Mouse (Mus musculus) heart, embryonic 13.5 days (tissue): Measurements from ENCODE around the gene Srbd1. TPM values are rescaled to one million over a fixed set of nuclear protein-coding genes. Genes with fewer than 3 reads are reported as not detected.

ENCODE experiments used
- ATAC-seq: fragments of 200-750 bp; cut with Nextera tagmentation; 2 replicates; pipeline ENCODE4 v1.8.0; 2017; ENCODE audit warnings: moderate TSS enrichment; ENCODE audit not compliant: insufficient number of reproducible peaks, low FRiP score, low TSS enrichment; ENCODE audit errors: extremely low read depth
- H3K27ac ChIP-seq: fragments of 300-500 bp; sonication (generic); replicated peaks from 2 replicates; pipeline ENCODE4 v1.5.1; 2015; ENCODE audit warnings: moderate library complexity, mild to moderate bottlenecking, inconsistent platforms
- H3K27me3 ChIP-seq: fragments of 300-500 bp; sonication (generic); replicated peaks from 2 replicates; pipeline ENCODE4 v1.6.1; 2015; ENCODE audit warnings: mild to moderate bottlenecking, inconsistent platforms
- H3K36me3 ChIP-seq: fragments of 300-500 bp; sonication (generic); 2 replicates; pipeline ENCODE4 v1.6.1; 2015; ENCODE audit warnings: mild to moderate bottlenecking, inconsistent platforms
- H3K4me1 ChIP-seq: fragments of 300-500 bp; sonication (generic); 2 replicates; pipeline ENCODE4 v1.6.1; 2015; ENCODE audit warnings: inconsistent platforms
- H3K4me2 ChIP-seq: fragments of 300-500 bp; sonication (generic); 2 replicates; pipeline ENCODE4 v1.6.1; 2015; ENCODE audit warnings: inconsistent platforms, mild to moderate bottlenecking, moderate library complexity
- H3K4me3 ChIP-seq: fragments of 300-500 bp; sonication (generic); 2 replicates; pipeline ENCODE4 v1.5.1; 2015; ENCODE audit warnings: moderate library complexity, mild to moderate bottlenecking, inconsistent platforms
- H3K9ac ChIP-seq: fragments of 300-500 bp; sonication (generic); 2 replicates; pipeline ENCODE4 v1.6.1; 2015; ENCODE audit warnings: inconsistent platforms, mild to moderate bottlenecking, moderate library complexity
- H3K9me3 ChIP-seq: fragments of 300-500 bp; sonication (generic); 2 replicates; pipeline ENCODE4 v1.6.1; 2016; ENCODE audit warnings: inconsistent platforms
- WGBS: fragments of 180-500 bp; shearing (Covaris S2); methylation state at CpG from one replicate; pipeline ENCODE4 v1.1.7; 2015; ENCODE audit warnings: mixed read lengths; 5-methylcytosine and 5-hydroxymethylcytosine counted together
- polyA plus RNA-seq: library from polyadenylated mRNA; unstranded; fragments of >200 nt; fragmentation: Nextera tagmentation; extraction: Ambion mirVana; gene quantifications from 2 replicates; pipeline ENCODE4 v1.2.1, GENCODE M21; 2015

Gene Srbd1
- polyA plus RNA-seq, 1 experiment from 2014 or later, result 10.8 TPM

DNA sequence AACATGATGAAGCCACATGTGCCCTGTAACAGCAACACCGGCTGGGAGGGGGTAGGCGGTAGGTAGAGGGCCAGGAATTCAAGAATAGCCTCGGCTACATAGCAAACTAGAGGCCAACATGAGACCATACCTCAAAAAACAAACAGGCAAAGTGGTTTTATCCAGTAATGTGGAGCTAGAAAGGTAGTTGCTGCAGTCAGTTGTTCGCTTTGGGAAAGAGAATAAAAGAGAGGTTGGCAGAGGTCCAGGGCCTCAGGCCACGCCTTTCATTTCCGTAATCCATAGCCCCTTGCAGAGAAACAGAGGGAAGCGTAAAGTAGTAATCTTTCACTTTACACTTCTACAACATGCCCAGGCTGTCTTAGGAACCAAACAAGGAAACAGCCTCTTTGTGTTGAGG is 61.8 kb downstream of the Srbd1 start:
- no peaks in the 10 kb centered on the region for H3K27me3 ChIP-seq
- no peak overlapping the region for H3K9ac ChIP-seq
- H3K27ac ChIP-seq, result no peak overlapping the region
- no peak overlapping the region for H3K4me3 ChIP-seq
- H3K4me2 ChIP-seq, result no peak overlapping the region
- 70% methylated on average over 7 of the region's 7 CpGs for WGBS
- H3K36me3 ChIP-seq, result no peaks in the 10 kb centered on the region; the same call in 1 of the 2 replicates
- ATAC-seq, result no peak
- no peaks in the 10 kb centered on the region for H3K9me3 ChIP-seq
- peaks cover 5% of the 10 kb centered on the region; the same call in 1 of the 2 replicates for H3K4me1 ChIP-seq

DNA sequence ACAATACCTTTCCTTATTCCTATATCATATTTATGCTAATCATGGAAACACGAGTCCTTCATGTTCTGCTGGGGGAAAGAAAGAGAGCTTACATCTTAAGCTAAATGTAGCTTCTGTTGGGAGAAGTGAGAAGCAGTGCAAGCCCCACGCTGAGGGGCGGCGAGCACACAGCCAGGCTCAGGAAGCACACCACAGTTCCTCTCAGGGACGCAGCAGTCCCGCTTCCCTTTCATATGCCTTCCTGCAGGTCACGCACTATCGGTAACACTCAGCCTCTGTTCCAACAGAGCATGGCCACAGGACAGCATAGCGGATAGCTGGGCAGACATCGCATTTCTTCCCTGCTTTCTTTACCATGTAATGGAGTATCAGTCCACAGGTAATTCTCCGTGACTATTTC is 66.9 kb downstream of the Srbd1 start:
- no peak overlapping the region for H3K4me2 ChIP-seq
- H3K4me3 ChIP-seq, result no peak overlapping the region
- H3K9ac ChIP-seq, result no peak overlapping the region
- H3K4me1 ChIP-seq, result peaks cover 4% of the 10 kb centered on the region; the same call in 1 of the 2 replicates
- H3K27me3 ChIP-seq, result no peaks in the 10 kb centered on the region
- H3K9me3 ChIP-seq, result no peaks in the 10 kb centered on the region
- 79% methylated on average over 11 of the region's 11 CpGs for WGBS
- H3K27ac ChIP-seq, result no peak overlapping the region
- H3K36me3 ChIP-seq, result no peaks in the 10 kb centered on the region; the same call in 1 of the 2 replicates
- no peak for ATAC-seq

GRCm38 (mm10) chr17:86067444-86067843 is 77.5 kb downstream of the Srbd1 start:
- Histone ChIP-seq H3K4me3 (no peak overlapping the region), H3K27me3 (no peaks in the 10 kb centered on the region), H3K4me2 (no peak overlapping the region), H3K9ac (no peak overlapping the region), H3K36me3 (no peaks in the 10 kb centered on the region), H3K9me3 (no peaks in the 10 kb centered on the region), H3K27ac (no peak overlapping the region), H3K4me1 (no peaks in the 10 kb centered on the region)
- WGBS, result 89% methylated on average over 3 of the region's 3 CpGs
- ATAC-seq, result no peak

DNA sequence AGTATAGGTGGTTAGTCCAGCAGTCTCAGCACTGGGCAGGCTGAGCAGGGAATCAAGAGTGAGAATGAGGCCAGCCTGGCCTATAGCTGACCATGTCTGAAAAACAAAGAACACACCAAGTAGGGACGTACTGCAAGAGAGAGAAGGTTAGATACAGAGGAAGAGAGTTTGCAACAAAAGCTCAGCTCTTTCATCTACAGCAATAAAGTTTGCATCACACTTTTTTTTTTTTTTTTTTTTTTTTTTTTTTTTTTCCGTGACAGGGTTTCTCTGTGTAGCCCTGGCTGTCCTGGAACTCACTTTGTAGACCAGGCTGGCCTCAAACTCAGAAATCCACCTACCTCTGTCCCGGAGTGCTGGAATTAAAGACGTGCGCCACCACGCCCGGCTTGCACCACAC is 79.1 kb downstream of the Srbd1 start:
- no peak overlapping the region for H3K9ac ChIP-seq
- H3K4me2 ChIP-seq, result no peak overlapping the region
- no peaks in the 10 kb centered on the region for H3K36me3 ChIP-seq
- no peaks in the 10 kb centered on the region for H3K27me3 ChIP-seq
- H3K4me3 ChIP-seq, result no peak overlapping the region
- H3K4me1 ChIP-seq, result no peaks in the 10 kb centered on the region
- WGBS, result 83% methylated on average over 6 of the region's 7 CpGs
- no peak overlapping the region for H3K27ac ChIP-seq
- ATAC-seq, result no peak
- no peaks in the 10 kb centered on the region for H3K9me3 ChIP-seq

DNA sequence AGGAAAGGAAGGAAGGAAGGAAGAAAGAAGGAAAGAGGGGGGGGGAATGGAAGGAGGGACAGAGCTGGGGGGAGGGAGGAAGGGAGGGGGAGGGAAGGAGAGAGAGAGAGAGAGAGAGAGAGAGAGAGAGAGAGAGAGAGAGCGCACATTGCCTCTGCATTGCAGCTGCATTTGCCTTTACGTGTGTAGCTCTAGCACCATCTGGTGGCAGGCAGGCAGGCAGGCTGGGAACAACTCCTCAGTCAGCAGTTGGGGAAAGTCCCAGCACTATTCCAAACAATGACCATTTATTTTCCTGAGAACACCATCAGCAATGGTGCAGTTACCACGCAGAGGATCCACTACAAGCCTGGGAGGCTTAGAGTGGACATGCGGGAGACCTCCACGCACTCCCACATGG is 81.5 kb downstream of the Srbd1 start:
- 16% methylated on average over 5 of the region's 5 CpGs for WGBS
- Histone ChIP-seq H3K4me3 (no peak overlapping the region), H3K4me2 (no peak overlapping the region), H3K27ac (no peak overlapping the region), H3K9me3 (no peaks in the 10 kb centered on the region), H3K36me3 (no peaks in the 10 kb centered on the region), H3K4me1 (no peaks in the 10 kb centered on the region), H3K27me3 (no peaks in the 10 kb centered on the region), H3K9ac (no peak overlapping the region)
- ATAC-seq, result no peak

GRCm38 (mm10) chr17:86060911-86061310 is 84.1 kb downstream of the Srbd1 start:
- no peak for ATAC-seq

DNA sequence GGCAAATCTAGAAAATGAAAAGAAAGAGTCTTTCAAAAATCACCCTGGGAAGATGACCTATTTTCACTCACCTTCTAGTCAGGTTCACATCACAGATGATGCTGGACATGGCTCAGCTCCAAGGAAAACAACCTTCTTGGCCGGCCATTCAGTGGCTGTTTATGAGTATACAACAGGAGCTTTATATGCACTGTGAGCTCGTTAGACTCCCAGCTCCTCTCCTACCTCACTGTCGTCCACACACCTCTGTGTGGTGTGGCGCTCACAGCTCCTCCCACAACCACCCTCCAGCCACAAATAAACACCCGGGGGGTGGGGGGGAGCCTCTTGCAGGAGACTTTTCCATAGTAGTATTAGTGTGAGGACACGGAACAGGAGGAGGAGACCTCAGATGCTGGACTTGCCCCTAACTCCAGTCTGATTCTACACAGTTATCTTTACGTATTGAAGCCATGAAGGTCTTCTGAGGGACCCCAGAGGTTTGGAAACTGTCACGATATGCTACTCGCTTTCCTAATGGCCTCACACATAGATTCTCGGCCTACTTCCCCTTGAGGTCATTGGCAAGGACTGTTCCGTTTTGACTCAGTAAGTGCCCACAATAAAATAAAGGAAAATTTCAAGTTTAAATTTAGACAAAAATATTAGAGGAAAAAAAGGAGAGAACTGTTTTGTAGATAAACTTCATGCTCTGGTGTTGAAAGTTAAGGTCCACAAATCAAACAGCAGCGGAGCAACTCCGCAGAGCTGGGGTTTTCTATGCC is 104.6 kb downstream of the Srbd1 start:
- H3K9me3 ChIP-seq, result no peaks in the 10 kb centered on the region
- no peak for ATAC-seq
- no peaks in the 10 kb centered on the region for H3K36me3 ChIP-seq
- H3K27me3 ChIP-seq, result no peaks in the 10 kb centered on the region
- 70% methylated on average over 13 of the region's 13 CpGs for WGBS
- H3K4me3 ChIP-seq, result no peak overlapping the region
- H3K27ac ChIP-seq, result no peak overlapping the region
- H3K9ac ChIP-seq, result no peak overlapping the region
- H3K4me1 ChIP-seq, result peaks cover 23% of the 10 kb centered on the region
- no peak overlapping the region for H3K4me2 ChIP-seq

More at GRCm38 (mm10) chr17:86060911-86061310, 84.1 kb downstream of the Srbd1 start:
- H3K4me2 ChIP-seq, result no peak overlapping the region
- WGBS, result 72% methylated on average over 5 of the region's 5 CpGs
- no peaks in the 10 kb centered on the region for H3K27me3 ChIP-seq
- H3K9ac ChIP-seq, result no peak overlapping the region
- no peak overlapping the region for H3K4me3 ChIP-seq
- no peaks in the 10 kb centered on the region for H3K4me1 ChIP-seq
- peaks cover 2% of the 10 kb centered on the region; the same call in 1 of the 2 replicates for H3K36me3 ChIP-seq
- H3K9me3 ChIP-seq, result no peaks in the 10 kb centered on the region
- H3K27ac ChIP-seq, result no peak overlapping the region

DNA sequence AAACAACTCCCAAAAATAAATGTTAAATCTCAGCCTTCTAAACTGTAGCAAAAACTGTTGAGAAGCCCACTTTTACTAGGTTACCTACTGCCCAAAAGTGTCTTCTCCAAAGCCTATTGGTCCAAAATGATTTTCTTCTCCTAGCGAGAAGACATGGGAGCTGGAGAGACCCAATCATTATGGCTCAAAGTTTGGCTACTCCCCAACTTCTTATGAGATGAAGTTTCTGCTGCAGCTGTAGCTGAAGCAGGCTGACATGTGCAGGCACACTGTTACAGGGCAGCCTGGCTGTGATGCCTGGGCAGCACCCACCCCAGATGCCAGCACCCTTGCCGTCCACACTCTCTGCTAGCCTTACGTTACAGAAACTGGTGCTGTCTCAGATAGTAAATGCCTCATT is 105.2 kb downstream of the Srbd1 start:
- Histone ChIP-seq H3K27me3 (no peaks in the 10 kb centered on the region), H3K9me3 (no peaks in the 10 kb centered on the region), H3K36me3 (no peaks in the 10 kb centered on the region), H3K4me1 (peaks cover 23% of the 10 kb centered on the region), H3K4me3 (no peak overlapping the region), H3K4me2 (no peak overlapping the region), H3K9ac (no peak overlapping the region), H3K27ac (no peak overlapping the region)
- ATAC-seq, result no peak
- WGBS, result 74% methylated on average over 3 of the region's 3 CpGs

- ATAC-seq, result no peak
- H3K9ac ChIP-seq, result peak overlapping the region; percentile 51
- H3K27me3 ChIP-seq, result no peaks in the 10 kb centered on the region
- no peaks in the 10 kb centered on the region for H3K36me3 ChIP-seq
- no peak overlapping the region; the same call in 1 of the 2 replicates for H3K4me3 ChIP-seq
- H3K4me1 ChIP-seq, result peaks cover 24% of the 10 kb centered on the region
- no peaks in the 10 kb centered on the region for H3K9me3 ChIP-seq
- WGBS, result 19% methylated on average over 13 of the region's 13 CpGs
- peak overlapping the region; percentile 46 for H3K27ac ChIP-seq
- H3K4me2 ChIP-seq, result peak overlapping the region; percentile 48
Measured at GRCm38 (mm10) chr17:86038211-86038648, 106.7 kb downstream of the Srbd1 start.

DNA sequence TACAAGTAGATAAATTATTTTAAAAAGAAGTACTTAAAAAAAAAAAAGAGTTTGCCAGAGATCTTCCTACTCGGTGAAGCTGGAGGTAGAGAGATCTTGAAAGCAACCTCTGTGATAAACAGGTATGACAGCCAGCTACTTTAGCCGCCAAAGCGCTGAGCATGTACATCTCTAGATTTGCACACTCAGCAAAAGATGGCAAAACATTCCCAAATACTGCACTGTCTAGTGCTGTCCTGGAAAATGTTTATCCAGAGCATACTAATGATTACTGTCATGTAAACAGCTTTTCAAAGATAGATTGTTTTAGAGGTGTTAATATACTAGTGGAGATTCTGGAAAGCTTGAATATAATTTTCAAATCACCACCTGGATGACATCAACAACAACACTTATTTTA is 109.4 kb downstream of the Srbd1 start:
- no peak overlapping the region for H3K9ac ChIP-seq
- peaks cover 35% of the 10 kb centered on the region for H3K4me1 ChIP-seq
- H3K27me3 ChIP-seq, result no peaks in the 10 kb centered on the region
- no peaks in the 10 kb centered on the region for H3K9me3 ChIP-seq
- no peak overlapping the region for H3K27ac ChIP-seq
- no peak overlapping the region for H3K4me3 ChIP-seq
- 86% methylated on average over 3 of the region's 3 CpGs for WGBS
- no peaks in the 10 kb centered on the region for H3K36me3 ChIP-seq
- no peak for ATAC-seq
- H3K4me2 ChIP-seq, result no peak overlapping the region

GRCm38 (mm10) chr17:86035146-86035545 is 109.8 kb downstream of the Srbd1 start:
- Histone ChIP-seq H3K36me3 (no peaks in the 10 kb centered on the region), H3K27ac (no peak overlapping the region), H3K27me3 (no peaks in the 10 kb centered on the region), H3K9me3 (no peaks in the 10 kb centered on the region), H3K4me1 (peaks cover 32% of the 10 kb centered on the region), H3K4me2 (no peak overlapping the region), H3K9ac (no peak overlapping the region), H3K4me3 (no peak overlapping the region)
- 87% methylated on average over 12 of the region's 12 CpGs for WGBS
- ATAC-seq, result no peak

DNA sequence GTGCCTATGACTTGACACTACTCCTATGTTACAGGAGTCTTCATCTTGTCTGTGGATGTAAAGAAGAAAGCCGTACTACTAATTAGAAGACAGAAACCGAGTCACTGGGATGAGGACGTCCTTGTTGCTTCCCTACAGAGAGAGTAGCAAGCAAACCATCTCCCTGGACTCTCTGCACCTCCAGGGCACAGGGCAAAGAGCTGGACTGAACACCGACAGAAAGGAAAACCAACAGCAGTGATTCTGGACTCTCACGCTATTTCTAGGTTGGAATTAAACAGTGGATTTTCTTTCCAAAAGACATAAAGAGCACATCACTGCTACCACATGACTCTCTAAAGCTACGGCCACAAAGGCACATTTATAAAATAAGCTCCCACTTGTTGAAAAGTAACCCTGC is 110.3 kb downstream of the Srbd1 start:
- no peak overlapping the region for H3K27ac ChIP-seq
- no peak overlapping the region for H3K4me2 ChIP-seq
- no peak for ATAC-seq
- WGBS, result 84% methylated on average over 6 of the region's 6 CpGs
- H3K27me3 ChIP-seq, result no peaks in the 10 kb centered on the region
- no peak overlapping the region for H3K9ac ChIP-seq
- H3K9me3 ChIP-seq, result no peaks in the 10 kb centered on the region
- H3K4me1 ChIP-seq, result peaks cover 29% of the 10 kb centered on the region
- no peaks in the 10 kb centered on the region for H3K36me3 ChIP-seq
- no peak overlapping the region for H3K4me3 ChIP-seq
